In the genomic region with DNA sequence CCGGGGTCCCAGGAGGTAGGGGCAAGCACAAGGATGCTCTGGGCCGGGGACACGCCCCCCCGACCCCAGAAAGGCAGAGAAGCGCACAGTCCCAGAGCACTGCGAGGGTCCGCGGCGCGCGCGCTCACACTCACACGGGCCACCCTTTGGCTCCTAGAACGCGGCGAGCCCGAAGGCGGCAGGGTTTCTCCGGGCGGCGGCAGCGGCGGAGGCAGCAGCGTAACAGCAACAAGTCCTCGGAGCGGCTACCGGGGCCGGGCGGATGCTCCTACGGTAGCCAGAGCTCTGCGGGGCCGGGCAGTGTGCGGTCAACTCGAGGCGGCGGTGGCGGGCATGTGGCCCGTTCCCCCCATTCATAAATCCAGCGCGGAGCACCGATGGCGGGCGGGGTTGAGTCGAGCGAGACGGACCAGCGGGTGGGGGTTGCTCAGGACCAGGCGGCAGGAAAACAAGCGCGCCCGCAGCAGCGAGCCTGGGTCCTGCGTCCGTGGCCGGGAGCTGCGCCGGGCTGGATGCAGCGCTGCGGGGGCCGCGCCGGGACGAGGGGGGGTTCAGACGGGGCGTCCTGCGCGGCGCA, we compare ENCODE assay signal across 9 mouse cellular contexts. TPM values are rescaled to one million over a fixed set of nuclear protein-coding genes. Genes with fewer than 3 reads are reported as not detected.
DNase-seq lines count a peak whose midpoint lies in the region; ATAC-seq and TF ChIP-seq lines count a peak whose summit lies in the region.
"Had no signal": no experiment of that assay in that cellular context is flagged by ENCODE, and none has a peak within 500 bp of the region (broad histone marks: within the 10 kb centered on the region; RNA-seq: fewer than 3 reads in every experiment).

Gene Kcnc4, minus strand, starts transcription at position 357 of the 577 bp plus-strand sequence.

- peak within 1 kb of the TSS; percentile 53 for H3K4me3 ChIP-seq in kidney, embryonic 14.5 days (ENCODE audit: low read length)
- H3K4me3 ChIP-seq in heart, embryonic 14.5 days (ENCODE audit: control insufficient read depth in 1 of 2, insufficient read depth in 1 of 2, low read depth in 1 of 2, low read length in 2 of 2), result peak within 1 kb of the TSS; percentile 49 to 52
- peak within 1 kb of the TSS; percentile 66 for H3K4me3 ChIP-seq in neural tube, embryonic 15.5 days (replicated peaks)

- peak; percentile 36; the same call in 1 of the 2 replicates for ATAC-seq in kidney, embryonic 14.5 days (ENCODE audit: low FRiP score, low TSS enrichment)
- peak; percentile 14 for ATAC-seq in Patski
- ATAC-seq in heart, embryonic 14.5 days (ENCODE audit: insufficient number of reproducible peaks, insufficient read depth, low FRiP score, low read depth), result 0 out of 2 replicates have a peak, but pooled peaks have one; percentile 23
- ATAC-seq in neural tube, embryonic 15.5 days (ENCODE audit: low FRiP score), result peak; percentile 63

- intact Hi-C loops in left cerebral cortex, postnatal 10 days (cut with DNase I), result loop anchor here (5.0 kb wide), 1 partner anchor 82 kb away; no protein-coding TSS in a partner anchor

- H3K9ac ChIP-seq in kidney, embryonic 14.5 days (ENCODE audit: low read depth, low read length), result peak within 1 kb of the TSS; percentile 5; the same call in 1 of the 2 replicates
- peak within 1 kb of the TSS; percentile 44; the same call in 1 of the 2 replicates for H3K9ac ChIP-seq in heart, embryonic 14.5 days (ENCODE audit: low read length)
- peak within 1 kb of the TSS; percentile 62 for H3K9ac ChIP-seq in neural tube, embryonic 15.5 days (replicated peaks)

- peaks cover 83% of the 10 kb centered on the region for H3K27me3 ChIP-seq in kidney, embryonic 14.5 days (ENCODE audit: control insufficient read depth, insufficient read depth, low read length)
- peaks cover 66% of the 10 kb centered on the region for H3K27me3 ChIP-seq in Patski
- H3K27me3 ChIP-seq in heart, embryonic 14.5 days (ENCODE audit: control insufficient read depth, insufficient read depth, low read length), result peaks cover 98% of the 10 kb centered on the region
- H3K27me3 ChIP-seq in neural tube, embryonic 15.5 days (replicated peaks), result peaks cover 77% of the 10 kb centered on the region

- CTCF ChIA-PET in Patski (lab: Charles Lee), result interaction anchor here (1.6 kb wide), 1 partner anchor 102 kb away, joined by 4 read pairs; no protein-coding TSS in a partner anchor

- under 1% methylated on average over 51 of the region's 68 CpGs for WGBS in kidney, embryonic 14.5 days
- WGBS in heart, embryonic 14.5 days, result under 1% methylated on average over 60 of the region's 68 CpGs
- under 1% methylated on average over 59 of the region's 68 CpGs for WGBS in neural tube, embryonic 15.5 days

- in situ Hi-C loops in Patski (cut with MboI; ENCODE audit: low pct_unique_long_range_greater_than_20kb), result no loop called here

- H3K27ac ChIP-seq in kidney, embryonic 14.5 days (ENCODE audit: low read depth, low read length), result no peak within 1 kb of the TSS
- H3K27ac ChIP-seq in heart, embryonic 14.5 days (replicated peaks in 1 of 2; ENCODE audit: control insufficient read depth in 1 of 2, insufficient read depth in 1 of 2, low read depth in 2 of 2, low read length in 2 of 2), result no peak within 1 kb of the TSS
- H3K27ac ChIP-seq in neural tube, embryonic 15.5 days (replicated peaks), result no peak within 1 kb of the TSS
- H3K27ac ChIP-seq: macrophage had no signal

- no peak for DNase-seq in kidney, adult 9 months
- no peak for DNase-seq in Patski (ENCODE audit: low read depth, low spot score)
- peak; percentile 41 for DNase-seq in embryo, embryonic 10.5 days (ENCODE audit: low spot score)
- DNase-seq in left cerebral cortex, postnatal 10 days (ENCODE audit: extremely low spot score in 1 of 2, low spot score in 2 of 2), result peak in 1 of 2 experiments; percentile 62
- DNase-seq in thymus, postnatal 14 days, result no peak

- no peaks in the 10 kb centered on the region for H3K36me3 ChIP-seq in kidney, embryonic 14.5 days (ENCODE audit: control insufficient read depth, insufficient read depth, low read length)
- H3K36me3 ChIP-seq in heart, embryonic 14.5 days (ENCODE audit: control insufficient read depth, insufficient read depth, low read length), result no peaks in the 10 kb centered on the region
- no peaks in the 10 kb centered on the region for H3K36me3 ChIP-seq in neural tube, embryonic 15.5 days

- no peak for TF ChIP-seq CTCF in Patski (IDR thresholded peaks at IDR 0.05)

- peak within 1 kb of the TSS; percentile 94 for H3K4me2 ChIP-seq in kidney, embryonic 14.5 days (replicated peaks; ENCODE audit: low read depth, low read length)
- H3K4me2 ChIP-seq in heart, embryonic 14.5 days (ENCODE audit: low read length), result peak within 1 kb of the TSS; percentile 95
- H3K4me2 ChIP-seq in neural tube, embryonic 15.5 days, result peak within 1 kb of the TSS; percentile 99

- H3K9me3 ChIP-seq in kidney, embryonic 14.5 days (ENCODE audit: control insufficient read depth, low read length), result no peaks in the 10 kb centered on the region
- H3K9me3 ChIP-seq in heart, embryonic 14.5 days (ENCODE audit: control insufficient read depth, low read length), result no peaks in the 10 kb centered on the region
- no peaks in the 10 kb centered on the region for H3K9me3 ChIP-seq in neural tube, embryonic 15.5 days (replicated peaks)

- H3K4me1 ChIP-seq in kidney, embryonic 14.5 days (ENCODE audit: control insufficient read depth, insufficient read depth, low read length), result 0 out of 2 replicates have a peak, but pooled peaks cover 4% of the 10 kb centered on the region
- peaks cover 10 to 21% of the 10 kb centered on the region in 2 experiments; a peak in 3 of 4 replicates for H3K4me1 ChIP-seq in heart, embryonic 14.5 days (ENCODE audit: control insufficient read depth in 2 of 2, insufficient read depth in 2 of 2, low read length in 2 of 2)
- peaks cover 49% of the 10 kb centered on the region for H3K4me1 ChIP-seq in neural tube, embryonic 15.5 days

- POLR2A ChIA-PET in Patski (lab: Charles Lee), result no interaction called here

RNA-seq across cellular contexts. Expression of gene Kcnc4, which starts in this region (rescaled TPM):
- polyA plus RNA-seq in kidney, embryonic 14.5 days (2014; fragmentation: Nextera tagmentation; extraction: Ambion mirVana), result 0.16 TPM in 1 of 2 replicates, not detected in the other
- polyA plus RNA-seq in Patski (2021), result not detected
- 0.08 and 0.12 TPM in 2 replicates for polyA plus RNA-seq in heart, embryonic 14.5 days (2014; fragmentation: Nextera tagmentation; extraction: Ambion mirVana)
- 10 to 100 TPM; 57.3 to 58.5 TPM for total RNA-seq in left cerebral cortex, postnatal 10 days (2021)
- 9.1 TPM in 2 replicates for polyA plus RNA-seq in neural tube, embryonic 15.5 days (2015; fragmentation: Nextera tagmentation; extraction: Ambion mirVana)
- polyA plus RNA-seq: macrophage had no signal

Comparison
In these comparisons a context has a peak if more than half of its experiments do, and no peak if none do; other contexts are left out.
1. Peak in ATAC-seq, H3K4me3 ChIP-seq, H3K9ac ChIP-seq and H3K4me2 ChIP-seq in kidney, embryonic 14.5 days; RNA of the gene not detected or under 1 TPM.
2. Peak in ATAC-seq in Patski; RNA of the gene not detected or under 1 TPM.
3. Peak in ATAC-seq, H3K4me3 ChIP-seq, H3K9ac ChIP-seq and H3K4me2 ChIP-seq in heart, embryonic 14.5 days; RNA of the gene not detected or under 1 TPM.
4. H3K9ac ChIP-seq: peak in every context shown above with its lines; median percentile 62 in neural tube, embryonic 15.5 days; 44 in heart, embryonic 14.5 days; 5 in kidney, embryonic 14.5 days.